Mouse (Mus musculus) ovary, postnatal 14 days (tissue): ENCODE measurements around the gene Secisbp2.
A peak's percentile ranks its signal among the peaks of the same experiment; 100 is the strongest.
"Not testable (repeated sequence)": the region's sequence is repeated elsewhere in the genome, so short reads cannot be mapped to it uniquely, and the experiment has no call there.

ENCODE experiments used
- DNase-seq: peaks from one replicate; pipeline ENCODE4 v3.0.0; 2022; ENCODE audit warnings: low spot score

Secisbp2 gene

DNA sequence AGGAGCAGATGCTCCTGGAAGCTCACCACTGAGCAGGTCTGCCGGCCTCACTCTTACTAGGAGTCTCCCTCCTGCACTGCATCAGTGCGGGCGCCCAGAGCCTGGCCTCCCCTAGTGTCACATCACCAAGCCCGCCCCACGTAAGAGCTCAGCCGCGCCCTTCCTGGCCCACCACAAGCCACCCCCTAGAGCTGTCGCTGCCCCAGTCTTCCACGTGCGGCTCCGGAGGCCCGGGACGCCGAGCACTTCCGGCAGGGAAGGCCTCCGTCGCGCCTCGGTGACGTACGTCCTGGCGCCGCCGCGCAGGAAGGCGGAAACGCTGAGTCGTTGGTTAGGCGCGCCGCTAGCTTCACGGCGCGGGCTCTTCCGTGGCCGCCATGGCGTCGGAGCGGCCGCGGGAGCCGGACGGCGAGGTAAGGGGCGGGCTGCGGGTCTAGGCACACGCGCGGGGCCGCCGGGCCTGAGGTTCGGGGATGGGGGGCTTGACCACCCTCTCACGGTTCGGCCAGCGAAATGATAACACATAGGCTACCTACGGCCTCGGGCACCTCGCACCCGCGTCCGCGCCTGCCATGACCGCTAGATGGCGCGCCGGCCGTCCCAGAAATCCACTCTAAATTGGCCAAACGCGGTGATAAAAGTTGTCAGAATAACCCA lies at the start of gene Secisbp2:
TSS of gene Secisbp2 (plus strand) at position 290 of the 657 bp plus-strand sequence.
- peak; percentile 93 for DNase-seq

DNA sequence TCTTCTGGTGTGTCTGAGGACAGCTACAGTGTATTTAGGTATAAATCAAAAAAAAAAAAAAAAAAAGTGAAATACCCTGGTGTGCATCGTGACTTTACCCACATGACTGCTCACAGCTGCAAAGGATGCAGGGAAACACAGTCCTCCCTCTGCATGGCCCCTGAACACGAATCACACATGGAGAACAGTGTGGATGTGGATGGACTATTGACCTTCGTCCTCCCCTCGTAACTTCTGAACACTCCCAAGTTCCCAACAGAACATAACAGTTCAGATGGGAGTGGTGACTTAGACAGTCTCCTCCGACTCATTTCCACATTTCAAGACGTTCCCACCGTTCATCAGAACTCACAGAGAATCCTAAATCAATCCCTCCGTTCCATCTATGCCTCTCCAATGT lies 48.7 kb upstream of the Secisbp2 start:
- no peak for DNase-seq

DNA sequence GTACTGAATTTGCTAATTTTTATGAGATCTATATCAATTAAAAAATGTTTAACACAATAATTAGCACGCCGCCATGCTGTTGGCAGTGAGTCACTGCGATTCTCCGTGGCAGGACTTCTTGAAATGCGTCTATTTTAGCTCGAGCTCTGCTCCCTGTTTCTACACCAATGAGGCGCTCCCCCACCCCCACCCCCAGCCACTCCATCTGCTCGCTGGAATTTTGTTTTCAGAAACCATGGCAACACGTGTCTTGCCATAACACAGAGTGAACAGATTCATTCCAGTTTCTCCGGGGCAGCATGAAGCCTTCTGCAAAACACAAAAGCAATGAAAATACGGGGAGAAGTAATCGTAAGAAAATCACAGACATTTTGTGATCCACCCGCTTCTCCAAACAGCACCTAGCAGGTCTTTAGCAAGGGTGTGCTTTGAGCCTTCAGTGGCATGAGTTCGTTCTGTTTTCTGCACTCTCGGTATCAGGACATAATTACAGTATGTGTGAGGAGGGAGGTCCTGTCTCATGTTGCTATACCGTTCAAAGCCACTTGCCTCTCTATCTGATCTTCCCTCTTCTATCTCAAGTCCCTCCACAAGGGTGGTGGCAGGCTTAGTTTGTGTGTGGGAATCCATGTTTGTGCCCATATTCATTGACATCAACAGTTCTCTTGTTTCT lies 48.1 kb upstream of the Secisbp2 start:
- no peak for DNase-seq

- DNase-seq: no peak
Measured at GRCm38 (mm10) chr13:51603894-51604244, 47.6 kb upstream of the Secisbp2 start.

DNA sequence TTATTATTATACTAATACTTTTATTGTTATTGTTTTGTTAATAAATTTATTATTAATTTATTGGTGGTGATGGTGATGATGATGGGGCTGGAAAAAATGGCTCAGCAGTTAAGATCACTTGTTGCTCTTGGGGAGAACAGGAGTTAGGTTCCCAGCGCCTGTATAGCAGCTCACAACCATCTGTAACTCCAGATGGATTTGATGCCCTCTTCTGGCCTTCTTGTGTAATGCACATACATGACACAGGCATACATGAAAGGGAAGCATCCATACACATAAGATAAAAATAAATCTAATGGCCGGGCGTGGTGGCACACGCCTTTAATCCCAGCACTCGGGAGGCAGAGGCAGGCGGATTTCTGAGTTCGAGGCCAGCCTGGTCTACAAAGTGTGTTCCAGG lies 42.3 kb upstream of the Secisbp2 start:
- DNase-seq: no peak

GRCm38 (mm10) chr13:51611060-51611459 lies 40.4 kb upstream of the Secisbp2 start:
- DNase-seq: no peak

GRCm38 (mm10) chr13:51611500-51611899 lies 40.0 kb upstream of the Secisbp2 start:
- DNase-seq: no peak

- no peak for DNase-seq
Measured at GRCm38 (mm10) chr13:51615815-51616214, 35.7 kb upstream of the Secisbp2 start.

DNA sequence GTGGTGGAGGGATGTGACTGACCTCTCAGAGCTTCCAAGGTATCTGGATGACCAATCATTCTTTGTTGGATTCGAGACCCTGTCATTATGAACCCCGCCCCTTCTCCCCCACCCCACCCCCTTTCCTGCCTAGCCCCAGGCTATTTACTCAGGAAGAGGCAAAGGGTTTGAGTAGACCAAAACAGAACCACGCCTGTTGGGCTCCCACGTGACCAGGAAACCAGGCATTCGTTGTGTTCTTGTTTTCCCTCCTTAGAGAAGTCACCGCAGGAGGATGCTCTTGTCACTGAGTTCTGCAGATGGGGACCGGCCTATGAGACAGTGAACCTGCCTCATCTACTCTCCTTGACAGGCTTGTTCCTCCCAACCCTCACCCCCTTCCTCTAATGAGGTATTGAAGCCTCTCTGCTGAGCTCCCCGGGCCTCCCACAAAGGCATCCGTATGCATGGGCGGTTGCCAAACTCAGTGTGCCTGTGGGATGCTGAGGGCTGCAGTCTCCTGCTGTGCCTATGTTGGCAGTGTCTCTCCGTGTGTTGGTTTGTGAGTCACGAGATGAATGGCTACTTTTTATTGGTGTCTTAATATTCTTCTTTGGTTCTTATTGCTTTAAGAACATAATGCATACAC lies 35.0 kb upstream of the Secisbp2 start:
- no peak for DNase-seq

DNA sequence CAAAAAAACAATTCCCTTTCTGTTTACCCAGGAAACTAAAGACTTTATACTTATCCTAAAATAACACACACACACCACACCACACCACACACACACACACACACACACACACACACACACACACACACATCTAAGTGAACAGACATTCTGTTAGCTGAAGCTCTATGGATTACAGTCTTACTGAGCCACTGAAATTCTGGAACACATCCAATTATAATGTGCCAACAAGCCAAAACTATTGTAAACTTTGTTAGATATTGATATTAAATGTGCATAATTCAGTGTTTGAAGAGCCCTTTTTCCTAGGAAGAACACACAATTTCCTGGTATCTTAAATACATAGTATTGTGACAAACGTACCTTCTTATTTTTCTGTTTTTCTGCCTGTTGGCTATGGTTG lies 34.2 kb upstream of the Secisbp2 start:
- no peak for DNase-seq

- DNase-seq: peak; percentile 38
Measured at GRCm38 (mm10) chr13:51617861-51618260, 33.6 kb upstream of the Secisbp2 start.

DNA sequence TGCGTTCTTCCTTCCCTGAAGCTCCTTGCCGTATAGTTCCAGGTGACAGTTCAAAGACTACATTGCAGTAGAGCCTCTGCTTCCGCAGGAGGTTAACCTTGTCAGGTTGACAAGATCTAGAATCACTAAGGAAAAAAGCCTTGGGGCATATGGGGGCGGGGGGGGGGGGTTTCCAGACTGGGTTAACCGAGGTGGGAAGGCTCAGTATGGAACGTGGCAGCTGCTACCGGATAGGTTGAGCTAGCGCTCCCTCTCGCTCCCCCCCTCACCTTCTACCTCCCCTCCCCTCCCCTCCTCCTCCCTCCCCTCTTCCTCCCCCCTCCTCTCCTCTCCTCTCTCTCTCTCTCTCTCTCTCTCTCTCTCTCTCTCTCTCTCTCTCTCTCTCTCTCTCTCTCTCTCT lies 32.9 kb upstream of the Secisbp2 start:
- no peak for DNase-seq

GRCm38 (mm10) chr13:51622626-51623025 lies 28.9 kb upstream of the Secisbp2 start:
- no peak for DNase-seq

DNA sequence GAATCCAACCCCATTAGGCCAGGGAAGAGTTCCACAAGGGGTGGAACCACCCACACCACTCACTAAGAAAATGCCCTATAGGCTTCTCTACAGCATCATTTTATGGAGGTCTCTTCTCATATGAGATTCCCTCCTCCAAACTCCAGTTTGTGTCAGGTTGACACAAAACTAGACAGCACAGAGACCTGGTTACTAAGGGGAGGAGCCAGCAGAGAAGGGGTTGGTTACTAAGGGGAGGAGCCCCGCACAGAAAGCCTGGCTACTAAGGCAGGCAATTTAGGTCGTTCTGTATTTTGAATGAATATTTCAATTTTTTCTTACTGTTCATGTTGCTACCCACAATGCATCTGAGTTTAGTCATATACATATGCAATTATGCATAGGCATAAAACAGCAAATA lies 27.8 kb upstream of the Secisbp2 start:
- no peak for DNase-seq

- DNase-seq: no peak
Measured at GRCm38 (mm10) chr13:51628273-51628848, 23.1 kb upstream of the Secisbp2 start.

GRCm38 (mm10) chr13:51631354-51631992 lies 20.0 kb upstream of the Secisbp2 start:
- DNase-seq: no peak

- DNase-seq: no peak
Measured at GRCm38 (mm10) chr13:51632560-51633218, 18.8 kb upstream of the Secisbp2 start.

GRCm38 (mm10) chr13:51635384-51635783 lies 16.1 kb upstream of the Secisbp2 start:
- not testable (repeated sequence) for DNase-seq

- no peak for DNase-seq
Measured at GRCm38 (mm10) chr13:51638958-51639357, 12.5 kb upstream of the Secisbp2 start.

- DNase-seq: no peak
Measured at GRCm38 (mm10) chr13:51641424-51641823, 10.1 kb upstream of the Secisbp2 start.

GRCm38 (mm10) chr13:51642171-51642778 lies 9.2 kb upstream of the Secisbp2 start:
- no peak for DNase-seq
